Comparison of ENCODE assay signal across 10 mouse cellular contexts in genomic region chr4:131914891-131915469, GRCm38 (mm10). TPM values are rescaled to one million over a fixed set of nuclear protein-coding genes. Genes with fewer than 3 reads are reported as not detected.
DNase-seq lines count a peak whose midpoint lies in the region; ATAC-seq and TF ChIP-seq lines count a peak whose summit lies in the region.
"Had no signal": no experiment of that assay in that cellular context is flagged by ENCODE, and none has a peak within 500 bp of the region (broad histone marks: within the 10 kb centered on the region; RNA-seq: fewer than 3 reads in every experiment).

No protein-coding gene starts in this region.

- no peaks in the 10 kb centered on the region for H3K9me3 ChIP-seq in hindbrain, embryonic 10.5 days
- no peaks in the 10 kb centered on the region for H3K9me3 ChIP-seq in limb, embryonic 13.5 days
- no peaks in the 10 kb centered on the region for H3K9me3 ChIP-seq in stomach, postnatal 0 days (ENCODE audit: control insufficient read depth, low read length)

- no peak overlapping the region; the same call in 1 of the 2 replicates for H3K27ac ChIP-seq in hindbrain, embryonic 10.5 days
- peak overlapping the region; percentile 70 for H3K27ac ChIP-seq in limb, embryonic 13.5 days
- H3K27ac ChIP-seq in stomach, postnatal 0 days (replicated peaks) = no peak overlapping the region
- H3K27ac ChIP-seq: macrophage had no signal

- no peak for TF ChIP-seq EP300 in stomach, postnatal 0 days (optimal IDR thresholded peaks at IDR 0.05)

- H3K36me3 ChIP-seq in hindbrain, embryonic 10.5 days = no peaks in the 10 kb centered on the region
- H3K36me3 ChIP-seq in limb, embryonic 13.5 days = no peaks in the 10 kb centered on the region
- no peaks in the 10 kb centered on the region for H3K36me3 ChIP-seq in stomach, postnatal 0 days (ENCODE audit: control insufficient read depth, insufficient read depth, low read length)

- ATAC-seq in limb, embryonic 13.5 days (ENCODE audit: low FRiP score, low read depth) = 0 out of 2 replicates have a peak, but pooled peaks have one; percentile 26
- ATAC-seq in stomach, postnatal 0 days (ENCODE audit: low FRiP score, low TSS enrichment) = no peak
- no peak for ATAC-seq in CD4-positive, CD25-positive, alpha-beta regulatory T cell, adult 4 months
- ATAC-seq: Patski had no signal

- DNase-seq in urinary bladder, postnatal 14 days (ENCODE audit: low spot score) = peak; percentile 27
- no peak for DNase-seq in urinary bladder, adult 2 months (ENCODE audit: low spot score)
- DNase-seq in hindbrain, embryonic 10.5 days (ENCODE audit: low spot score) = peak; percentile 50
- no peak for DNase-seq in stomach, postnatal 0 days (ENCODE audit: low spot score)
- no peak for DNase-seq in adrenal gland, postnatal 4 days (ENCODE audit: low spot score in 2 of 2)
- DNase-seq in cerebellum, adult 11-12 months = no peak

- H3K27me3 ChIP-seq in hindbrain, embryonic 10.5 days (ENCODE audit: insufficient read depth, poor library complexity, severe bottlenecking) = peaks cover 86% of the 10 kb centered on the region
- peaks cover 36% of the 10 kb centered on the region for H3K27me3 ChIP-seq in limb, embryonic 13.5 days
- peaks cover 4% of the 10 kb centered on the region; the same call in 1 of the 2 replicates for H3K27me3 ChIP-seq in stomach, postnatal 0 days (ENCODE audit: control insufficient read depth, insufficient read depth, low read length)
- H3K27me3 ChIP-seq: Patski had no signal

- H3K4me1 ChIP-seq in hindbrain, embryonic 10.5 days (replicated peaks) = peaks cover 79% of the 10 kb centered on the region
- peaks cover 78% of the 10 kb centered on the region for H3K4me1 ChIP-seq in limb, embryonic 13.5 days
- H3K4me1 ChIP-seq in stomach, postnatal 0 days (replicated peaks; ENCODE audit: control insufficient read depth, insufficient read depth) = peaks cover 5% of the 10 kb centered on the region; the same call in 1 of the 2 replicates

- peak overlapping the region; percentile 43; the same call in 1 of the 2 replicates for H3K9ac ChIP-seq in limb, embryonic 13.5 days
- H3K9ac ChIP-seq in stomach, postnatal 0 days (ENCODE audit: low read length) = peak overlapping the region; percentile 27; the same call in 1 of the 2 replicates

- 2% methylated on average over 31 of the region's 31 CpGs for WGBS in hindbrain, embryonic 10.5 days
- 2% methylated on average over 31 of the region's 31 CpGs for WGBS in limb, embryonic 13.5 days
- 6% methylated on average over 31 of the region's 31 CpGs for whole genome bisulfite sequencing in stomach, postnatal 0 days

- no peak for TF ChIP-seq CTCF in stomach, postnatal 0 days (IDR thresholded peaks at IDR 0.05; ENCODE audit: low read depth)

- peak overlapping the region; percentile 49 for H3K4me3 ChIP-seq in hindbrain, embryonic 10.5 days
- H3K4me3 ChIP-seq in limb, embryonic 13.5 days = peak overlapping the region; percentile 33
- H3K4me3 ChIP-seq in stomach, postnatal 0 days (ENCODE audit: low read depth, low read length) = peak overlapping the region; percentile 27

- peak overlapping the region; percentile 63 for H3K4me2 ChIP-seq in limb, embryonic 13.5 days (replicated peaks)
- peak overlapping the region; percentile 46 for H3K4me2 ChIP-seq in stomach, postnatal 0 days (replicated peaks; ENCODE audit: low read depth)

RNA-seq across cellular contexts. Expression of gene Tmem200b, which starts 6.6 kb away (rescaled TPM):
- 45.2 and 52.6 TPM in 2 replicates for polyA plus RNA-seq in urinary bladder, adult 2 months (2012; rRNA removed)
- polyA plus RNA-seq in hindbrain, embryonic 10.5 days (2016; fragmentation: Nextera tagmentation; extraction: Ambion mirVana) = 0.73 and 1.1 TPM in 2 replicates
- 2.5 and 2.6 TPM in 2 replicates for polyA plus RNA-seq in limb, embryonic 13.5 days (2015; fragmentation: Nextera tagmentation; extraction: Ambion mirVana)
- 1.8 and 3.2 TPM in 2 replicates for polyA plus RNA-seq in stomach, postnatal 0 days (2015; fragmentation: Nextera tagmentation; extraction: Ambion mirVana)
- polyA plus RNA-seq in CD4-positive, CD25-positive, alpha-beta regulatory T cell, adult 4 months (2017; shearing (Covaris generic)) = not detected
- 10 to 100 TPM; 12.9 to 14.4 TPM for total RNA-seq in adrenal gland, postnatal 4 days (2021)
- polyA plus RNA-seq: macrophage, Patski had no signal

RNA-seq across cellular contexts. Expression of gene Srsf4, which starts 41.6 kb away (rescaled TPM):
- polyA plus RNA-seq in urinary bladder, adult 2 months (2012; rRNA removed) = 48.1 and 60.6 TPM in 2 replicates
- polyA plus RNA-seq in hindbrain, embryonic 10.5 days (2016; fragmentation: Nextera tagmentation; extraction: Ambion mirVana) = 139 and 141 TPM in 2 replicates
- 123 and 129 TPM in 2 replicates for polyA plus RNA-seq in limb, embryonic 13.5 days (2015; fragmentation: Nextera tagmentation; extraction: Ambion mirVana)
- polyA plus RNA-seq in stomach, postnatal 0 days (2015; fragmentation: Nextera tagmentation; extraction: Ambion mirVana) = 36.5 and 38.3 TPM in 2 replicates
- 10 to 100 TPM in 1 of 2 experiments, 1 to 10 TPM in 1; 6.7 to 13.2 TPM for polyA plus RNA-seq in CD4-positive, CD25-positive, alpha-beta regulatory T cell, adult 4 months (2017; shearing (Covaris generic))
- total RNA-seq in adrenal gland, postnatal 4 days (2021) = 10 to 100 TPM; 89.0 to 93.6 TPM

Comparison
In these comparisons a context has a peak if more than half of its experiments do, and no peak if none do; other contexts are left out.
1. DNase-seq: peak in urinary bladder, postnatal 14 days (single experiment) and hindbrain, embryonic 10.5 days (single experiment); none in urinary bladder, adult 2 months (single experiment), stomach, postnatal 0 days (single experiment), adrenal gland, postnatal 4 days (0 of 2) and cerebellum, adult 11-12 months (single experiment).
2. RNA of gene Tmem200b, which starts 6.6 kb away (polyA plus RNA-seq): 45.2 to 52.6 TPM in urinary bladder, adult 2 months; 2.5 to 2.6 TPM in limb, embryonic 13.5 days, 1.8 to 3.2 TPM in stomach, postnatal 0 days, 0.73 to 1.1 TPM in hindbrain, embryonic 10.5 days and not detected in CD4-positive, CD25-positive, alpha-beta regulatory T cell, adult 4 months; every median in the first group is over 10 times any median in the second.
3. Peak in every context shown above with its lines, with median percentiles within 50 percentile points of each other: H3K4me3 ChIP-seq.